Mouse (Mus musculus): Measurements from ENCODE around the gene Shank2. TPM values are rescaled to one million over a fixed set of nuclear protein-coding genes. Genes with fewer than 3 reads are reported as not detected.

The Shank2 gene
- polyA plus RNA-seq, 1 experiment, result 0.70 TPM

- Histone ChIP-seq H3K79me3 (ENCODE audit: low read depth) (no peaks in the 10 kb centered on the region), H3K79me2 (ENCODE audit: control insufficient read depth, insufficient read depth) (no peaks in the 10 kb centered on the region), H3K27me3 (ENCODE audit: control insufficient read depth, insufficient read depth, insufficient read length) (peaks cover 9% of the 10 kb centered on the region), H3ac (ENCODE audit: control insufficient read depth, insufficient read length, low read depth) (no peak overlapping the region), H3K4me3 (ENCODE audit: insufficient read depth, poor library complexity, severe bottlenecking) (no peak overlapping the region), H3K36me3 (ENCODE audit: control insufficient read depth, insufficient read depth) (no peaks in the 10 kb centered on the region)
- no peak for TF ChIP-seq MYOD1 (IDR thresholded peaks at IDR 0.05; ENCODE audit: control insufficient read depth, insufficient read length, low read depth)
- TF ChIP-seq CTCF (IDR thresholded peaks at IDR 0.05; ENCODE audit: control insufficient read depth, insufficient read depth, insufficient read length), result no peak
- no peak for TF ChIP-seq MAX (IDR thresholded peaks at IDR 0.05)
- TF ChIP-seq MYOG (IDR thresholded peaks at IDR 0.05; ENCODE audit: control insufficient read depth, extremely low read depth, insufficient read length), result no peak
- no peak for TF ChIP-seq FOSL1 (IDR thresholded peaks at IDR 0.05; ENCODE audit: insufficient read depth, low read length, poor library complexity, severe bottlenecking)
- TF ChIP-seq CEBPB (IDR thresholded peaks at IDR 0.05; ENCODE audit: low read depth), result no peak
- no peak for TF ChIP-seq USF1 (IDR thresholded peaks at IDR 0.05; ENCODE audit: low read depth)
Observed at GRCm38 (mm10) chr7:144106352-144107011, 104.8 kb downstream of the Shank2 start.

GRCm38 (mm10) chr7:144108141-144108540 is 106.4 kb downstream of the Shank2 start:
- TF ChIP-seq MAX (IDR thresholded peaks at IDR 0.05) (no peak), USF1 (IDR thresholded peaks at IDR 0.05; ENCODE audit: low read depth) (no peak), MYOG (IDR thresholded peaks at IDR 0.05; ENCODE audit: control insufficient read depth, extremely low read depth, insufficient read length) (no peak), CEBPB (IDR thresholded peaks at IDR 0.05; ENCODE audit: low read depth) (no peak)
- H3ac ChIP-seq (ENCODE audit: control insufficient read depth, insufficient read length, low read depth), result no peak overlapping the region
- H3K79me3 ChIP-seq (ENCODE audit: low read depth), result no peaks in the 10 kb centered on the region
- H3K36me3 ChIP-seq (ENCODE audit: control insufficient read depth, insufficient read depth), result no peaks in the 10 kb centered on the region
- H3K4me3 ChIP-seq (ENCODE audit: insufficient read depth, poor library complexity, severe bottlenecking), result no peak overlapping the region
- peaks cover 7% of the 10 kb centered on the region for H3K27me3 ChIP-seq (ENCODE audit: control insufficient read depth, insufficient read depth, insufficient read length)
- H3K79me2 ChIP-seq (ENCODE audit: control insufficient read depth, insufficient read depth), result no peaks in the 10 kb centered on the region

- TF ChIP-seq USF1 (IDR thresholded peaks at IDR 0.05; ENCODE audit: low read depth) (peak; percentile 7), MAX (IDR thresholded peaks at IDR 0.05) (no peak)
- Histone ChIP-seq H3K79me3 (ENCODE audit: low read depth) (no peaks in the 10 kb centered on the region), H3K4me3 (ENCODE audit: insufficient read depth, poor library complexity, severe bottlenecking) (no peak overlapping the region), H3K79me2 (ENCODE audit: control insufficient read depth, insufficient read depth) (no peaks in the 10 kb centered on the region), H3K36me3 (ENCODE audit: control insufficient read depth, insufficient read depth) (no peaks in the 10 kb centered on the region), H3K27me3 (ENCODE audit: control insufficient read depth, insufficient read depth, insufficient read length) (peaks cover 7% of the 10 kb centered on the region), H3ac (ENCODE audit: control insufficient read depth, insufficient read length, low read depth) (no peak overlapping the region)
Observed at GRCm38 (mm10) chr7:144111026-144111604, 109.4 kb downstream of the Shank2 start.

- TF ChIP-seq FOSL1 (IDR thresholded peaks at IDR 0.05; ENCODE audit: insufficient read depth, low read length, poor library complexity, severe bottlenecking) (no peak), CTCF (IDR thresholded peaks at IDR 0.05; ENCODE audit: control insufficient read depth, insufficient read depth, insufficient read length) (no peak), MAX (IDR thresholded peaks at IDR 0.05) (no peak), CEBPB (IDR thresholded peaks at IDR 0.05; ENCODE audit: low read depth) (no peak), USF1 (IDR thresholded peaks at IDR 0.05; ENCODE audit: low read depth) (no peak), MYOD1 (IDR thresholded peaks at IDR 0.05; ENCODE audit: control insufficient read depth, insufficient read length, low read depth) (no peak), MYOG (IDR thresholded peaks at IDR 0.05; ENCODE audit: control insufficient read depth, extremely low read depth, insufficient read length) (no peak)
- Histone ChIP-seq H3ac (ENCODE audit: control insufficient read depth, insufficient read length, low read depth) (no peak overlapping the region), H3K27me3 (ENCODE audit: control insufficient read depth, insufficient read depth, insufficient read length) (peaks cover 7% of the 10 kb centered on the region), H3K79me3 (ENCODE audit: low read depth) (no peaks in the 10 kb centered on the region), H3K4me3 (ENCODE audit: insufficient read depth, poor library complexity, severe bottlenecking) (no peak overlapping the region), H3K79me2 (ENCODE audit: control insufficient read depth, insufficient read depth) (no peaks in the 10 kb centered on the region), H3K36me3 (ENCODE audit: control insufficient read depth, insufficient read depth) (no peaks in the 10 kb centered on the region)
Observed at GRCm38 (mm10) chr7:144111981-144112380, 110.3 kb downstream of the Shank2 start.

- Histone ChIP-seq H3K79me2 (ENCODE audit: control insufficient read depth, insufficient read depth) (no peaks in the 10 kb centered on the region), H3K4me3 (ENCODE audit: insufficient read depth, poor library complexity, severe bottlenecking) (no peak overlapping the region), H3ac (ENCODE audit: control insufficient read depth, insufficient read length, low read depth) (no peak overlapping the region), H3K36me3 (ENCODE audit: control insufficient read depth, insufficient read depth) (no peaks in the 10 kb centered on the region), H3K27me3 (ENCODE audit: control insufficient read depth, insufficient read depth, insufficient read length) (peaks cover 7% of the 10 kb centered on the region), H3K79me3 (ENCODE audit: low read depth) (no peaks in the 10 kb centered on the region)
- TF ChIP-seq MAX (IDR thresholded peaks at IDR 0.05), result no peak
- no peak for TF ChIP-seq USF1 (IDR thresholded peaks at IDR 0.05; ENCODE audit: low read depth)
- TF ChIP-seq MYOG (IDR thresholded peaks at IDR 0.05; ENCODE audit: control insufficient read depth, extremely low read depth, insufficient read length), result no peak
- TF ChIP-seq CEBPB (IDR thresholded peaks at IDR 0.05; ENCODE audit: low read depth), result no peak
- TF ChIP-seq MYOD1 (IDR thresholded peaks at IDR 0.05; ENCODE audit: control insufficient read depth, insufficient read length, low read depth), result no peak
- TF ChIP-seq FOSL1 (IDR thresholded peaks at IDR 0.05; ENCODE audit: insufficient read depth, low read length, poor library complexity, severe bottlenecking), result no peak
- no peak for TF ChIP-seq CTCF (IDR thresholded peaks at IDR 0.05; ENCODE audit: control insufficient read depth, insufficient read depth, insufficient read length)
Observed at GRCm38 (mm10) chr7:144114230-144114629, 112.5 kb downstream of the Shank2 start.

GRCm38 (mm10) chr7:144119562-144119961 is 117.8 kb downstream of the Shank2 start:
- Histone ChIP-seq H3K4me3 (ENCODE audit: insufficient read depth, poor library complexity, severe bottlenecking) (no peak overlapping the region), H3K79me3 (ENCODE audit: low read depth) (no peaks in the 10 kb centered on the region), H3K79me2 (ENCODE audit: control insufficient read depth, insufficient read depth) (no peaks in the 10 kb centered on the region), H3ac (ENCODE audit: control insufficient read depth, insufficient read length, low read depth) (no peak overlapping the region), H3K36me3 (ENCODE audit: control insufficient read depth, insufficient read depth) (no peaks in the 10 kb centered on the region), H3K27me3 (ENCODE audit: control insufficient read depth, insufficient read depth, insufficient read length) (no peaks in the 10 kb centered on the region)
- no peak for TF ChIP-seq CEBPB (IDR thresholded peaks at IDR 0.05; ENCODE audit: low read depth)
- no peak for TF ChIP-seq CTCF (IDR thresholded peaks at IDR 0.05; ENCODE audit: control insufficient read depth, insufficient read depth, insufficient read length)
- TF ChIP-seq USF1 (IDR thresholded peaks at IDR 0.05; ENCODE audit: low read depth), result no peak
- TF ChIP-seq MYOD1 (IDR thresholded peaks at IDR 0.05; ENCODE audit: control insufficient read depth, insufficient read length, low read depth), result no peak
- TF ChIP-seq MAX (IDR thresholded peaks at IDR 0.05), result no peak
- TF ChIP-seq MYOG (IDR thresholded peaks at IDR 0.05; ENCODE audit: control insufficient read depth, extremely low read depth, insufficient read length), result no peak
- no peak for TF ChIP-seq FOSL1 (IDR thresholded peaks at IDR 0.05; ENCODE audit: insufficient read depth, low read length, poor library complexity, severe bottlenecking)
